Mouse (Mus musculus): ENCODE data around the gene Atp5d. TPM values are rescaled to one million over a fixed set of nuclear protein-coding genes. Genes with fewer than 3 reads are reported as not detected.
A peak's percentile ranks its signal among the peaks of the same experiment; 100 is the strongest.

Atp5d gene
- total RNA-seq, 1 experiment, result 226 TPM

- no peak for TF ChIP-seq HCFC1 (IDR thresholded peaks at IDR 0.05; ENCODE audit: borderline replicate concordance, insufficient read depth, low read length)
- TF ChIP-seq MAFK (IDR thresholded peaks at IDR 0.05; ENCODE audit: insufficient read depth, low read depth, low read length), result no peak
- TF ChIP-seq ZC3H11A (IDR thresholded peaks at IDR 0.05; ENCODE audit: borderline replicate concordance, low read depth, low read length), result no peak
- no peak for TF ChIP-seq ZNF384 (IDR thresholded peaks at IDR 0.05; ENCODE audit: low read depth, low read length)
- TF ChIP-seq CHD2 (IDR thresholded peaks at IDR 0.05; ENCODE audit: low read depth, low read length), result no peak
Measured at GRCm38 (mm10) chr10:80177441-80178279, 39.2 kb downstream of the Atp5d start.

DNA sequence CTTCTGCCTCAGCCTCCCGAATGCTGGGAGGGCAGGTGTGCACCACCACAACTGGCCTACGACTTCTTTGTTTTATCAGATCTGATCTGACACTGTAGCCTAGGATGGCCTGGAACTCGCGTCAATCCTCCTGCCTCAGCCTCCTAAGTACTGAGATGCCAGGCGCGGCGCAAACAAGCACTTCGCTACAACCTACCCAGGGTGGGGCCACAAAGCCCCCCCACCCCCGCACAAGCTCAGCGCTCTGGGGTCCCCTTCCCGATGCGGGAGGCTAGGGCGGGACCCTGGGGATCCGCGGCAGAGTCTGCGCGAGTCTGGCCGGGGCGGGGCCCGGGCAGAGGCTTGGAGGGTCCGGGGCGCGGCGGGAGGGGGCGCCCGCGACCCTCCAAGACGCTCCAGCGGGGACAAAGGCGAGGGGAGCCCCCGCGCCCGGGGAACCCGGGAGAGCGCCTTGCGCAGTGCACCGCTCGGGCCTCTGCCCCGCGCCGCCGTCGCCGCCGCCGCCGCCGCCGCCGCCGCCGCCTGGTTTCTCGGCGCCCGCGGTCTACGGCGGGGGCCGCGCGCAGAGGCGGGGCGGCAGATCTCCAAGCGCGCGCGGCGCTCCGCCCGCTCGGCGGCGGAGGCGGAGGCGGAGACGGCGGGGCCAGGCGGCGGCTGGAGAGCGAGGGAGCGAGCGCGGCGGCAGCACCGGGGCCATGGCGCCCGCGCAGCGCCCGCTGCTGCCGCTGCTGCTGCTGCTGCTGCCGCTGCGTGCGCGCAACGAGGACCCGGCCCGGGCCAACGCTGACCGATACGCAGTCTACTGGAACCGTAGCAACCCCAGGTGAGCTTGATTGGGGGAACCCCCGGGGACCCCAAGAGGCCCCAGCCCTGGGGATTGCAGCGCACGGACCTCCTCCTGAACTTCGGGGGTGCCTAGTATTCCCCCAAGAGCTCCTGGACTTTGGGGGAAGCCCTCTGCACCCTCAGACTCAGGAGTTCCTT is 40.9 kb downstream of the Atp5d start, which contains the start of gene Efna2:
TSS of gene Efna2 (plus strand) at position 415 of the 984 bp plus-strand sequence.
- no peak for TF ChIP-seq CHD2 (IDR thresholded peaks at IDR 0.05; ENCODE audit: low read depth, low read length)
- no peak for TF ChIP-seq ZC3H11A (IDR thresholded peaks at IDR 0.05; ENCODE audit: borderline replicate concordance, low read depth, low read length)
- TF ChIP-seq HCFC1 (IDR thresholded peaks at IDR 0.05; ENCODE audit: borderline replicate concordance, insufficient read depth, low read length), result 0 out of 2 replicates have a peak, but pooled peaks have one; percentile 39
- no peak for TF ChIP-seq ZNF384 (IDR thresholded peaks at IDR 0.05; ENCODE audit: low read depth, low read length)
- DNase-seq (ENCODE audit: low read depth, low spot score), result no peak
- in situ Hi-C loops (cut with MboI; ENCODE audit: low sequenced_read_pairs in 2 of 2, unreplicated experiment in 2 of 2), result loop anchor here (5.0 to 10.0 kb wide), 3 partner anchors 65 to 195 kb away; partner anchors contain the start of gene Ndufs7 (in 2 of the 2)
- Histone ChIP-seq H3K4me1 (ENCODE audit: control insufficient read depth in 2 of 2, insufficient read depth in 2 of 2, low read length in 2 of 2, poor library complexity in 1 of 2) (0 out of 4 replicates have a peak, but pooled peaks cover 0 to 4% of the 10 kb centered on the region in 2 experiments), H3K27ac (ENCODE audit: insufficient read depth, low read depth, low read length, poor library complexity, severe bottlenecking) (no peak within 1 kb of the TSS), H3K9ac (ENCODE audit: insufficient read depth, low read depth, low read length, poor library complexity, severe bottlenecking) (peak within 1 kb of the TSS; percentile 79), H3K9me3 (ENCODE audit: control insufficient read depth, insufficient read depth, low read depth, low read length) (no peaks in the 10 kb centered on the region), H3K36me3 (ENCODE audit: control insufficient read depth, insufficient read depth, low read length, poor library complexity, severe bottlenecking) (no peaks in the 10 kb centered on the region), H3K4me3 (ENCODE audit: insufficient read depth in 1 of 2, low read depth in 1 of 2, low read length in 2 of 2, poor library complexity in 1 of 2, severe bottlenecking in 1 of 2) (peak within 1 kb of the TSS; percentile 84 to 86)

More at GRCm38 (mm10) chr10:80177441-80178279, 39.2 kb downstream of the Atp5d start:
- H3K4me3 ChIP-seq (ENCODE audit: insufficient read depth in 1 of 2, low read depth in 1 of 2, low read length in 2 of 2, poor library complexity in 1 of 2, severe bottlenecking in 1 of 2), result no peak overlapping the region
- H3K4me1 ChIP-seq (ENCODE audit: control insufficient read depth in 2 of 2, insufficient read depth in 2 of 2, low read length in 2 of 2, poor library complexity in 1 of 2), result 0 out of 4 replicates have a peak, but pooled peaks cover 0 to 5% of the 10 kb centered on the region in 2 experiments
- no peak overlapping the region for H3K27ac ChIP-seq (ENCODE audit: insufficient read depth, low read depth, low read length, poor library complexity, severe bottlenecking)
- no peaks in the 10 kb centered on the region for H3K9me3 ChIP-seq (ENCODE audit: control insufficient read depth, insufficient read depth, low read depth, low read length)
- no peak overlapping the region for H3K9ac ChIP-seq (ENCODE audit: insufficient read depth, low read depth, low read length, poor library complexity, severe bottlenecking)
- H3K36me3 ChIP-seq (ENCODE audit: control insufficient read depth, insufficient read depth, low read length, poor library complexity, severe bottlenecking), result no peaks in the 10 kb centered on the region
- DNase-seq (ENCODE audit: low read depth, low spot score), result no peak
- in situ Hi-C loops (cut with MboI; ENCODE audit: low sequenced_read_pairs in 2 of 2, unreplicated experiment in 2 of 2), result loop anchor here (5.0 to 10.0 kb wide), 3 partner anchors 67 to 197 kb away; partner anchors contain the start of gene Ndufs7 (in 2 of the 2)

- Histone ChIP-seq H3K4me1 (ENCODE audit: control insufficient read depth in 2 of 2, insufficient read depth in 2 of 2, low read length in 2 of 2, poor library complexity in 1 of 2) (peaks cover 0 to 5% of the 10 kb centered on the region in 2 experiments; a peak in 1 of 4 replicates), H3K4me3 (ENCODE audit: insufficient read depth in 1 of 2, low read depth in 1 of 2, low read length in 2 of 2, poor library complexity in 1 of 2, severe bottlenecking in 1 of 2) (peak overlapping the region; percentile 84 to 86; a peak in 1 of 4 replicates), H3K36me3 (ENCODE audit: control insufficient read depth, insufficient read depth, low read length, poor library complexity, severe bottlenecking) (no peaks in the 10 kb centered on the region), H3K9me3 (ENCODE audit: control insufficient read depth, insufficient read depth, low read depth, low read length) (no peaks in the 10 kb centered on the region), H3K9ac (ENCODE audit: insufficient read depth, low read depth, low read length, poor library complexity, severe bottlenecking) (peak overlapping the region; percentile 79; the same call in 1 of the 2 replicates), H3K27ac (ENCODE audit: insufficient read depth, low read depth, low read length, poor library complexity, severe bottlenecking) (no peak overlapping the region)
- in situ Hi-C loops (cut with MboI; ENCODE audit: low sequenced_read_pairs in 2 of 2, unreplicated experiment in 2 of 2), result no loop called here
- no peak for DNase-seq (ENCODE audit: low read depth, low spot score)
- no peak for TF ChIP-seq ZC3H11A (IDR thresholded peaks at IDR 0.05; ENCODE audit: borderline replicate concordance, low read depth, low read length)
- no peak for TF ChIP-seq HCFC1 (IDR thresholded peaks at IDR 0.05; ENCODE audit: borderline replicate concordance, insufficient read depth, low read length)
- no peak for TF ChIP-seq ZNF384 (IDR thresholded peaks at IDR 0.05; ENCODE audit: low read depth, low read length)
- TF ChIP-seq CHD2 (IDR thresholded peaks at IDR 0.05; ENCODE audit: low read depth, low read length), result no peak
- no peak for TF ChIP-seq MAFK (IDR thresholded peaks at IDR 0.05; ENCODE audit: insufficient read depth, low read depth, low read length)
Measured at GRCm38 (mm10) chr10:80180288-80180687, 41.9 kb downstream of the Atp5d start.

- H3K9ac ChIP-seq (ENCODE audit: insufficient read depth, low read depth, low read length, poor library complexity, severe bottlenecking), result no peak overlapping the region
- TF ChIP-seq HCFC1 (IDR thresholded peaks at IDR 0.05; ENCODE audit: borderline replicate concordance, insufficient read depth, low read length) (no peak), CHD2 (IDR thresholded peaks at IDR 0.05; ENCODE audit: low read depth, low read length) (no peak), MAFK (IDR thresholded peaks at IDR 0.05; ENCODE audit: insufficient read depth, low read depth, low read length) (no peak), ZC3H11A (IDR thresholded peaks at IDR 0.05; ENCODE audit: borderline replicate concordance, low read depth, low read length) (no peak), ZNF384 (IDR thresholded peaks at IDR 0.05; ENCODE audit: low read depth, low read length) (no peak)
- H3K27ac ChIP-seq (ENCODE audit: insufficient read depth, low read depth, low read length, poor library complexity, severe bottlenecking), result no peak overlapping the region
- H3K4me1 ChIP-seq (ENCODE audit: control insufficient read depth in 2 of 2, insufficient read depth in 2 of 2, low read length in 2 of 2, poor library complexity in 1 of 2), result peaks cover 0 to 8% of the 10 kb centered on the region in 2 experiments; a peak in 1 of 4 replicates
- no peaks in the 10 kb centered on the region for H3K36me3 ChIP-seq (ENCODE audit: control insufficient read depth, insufficient read depth, low read length, poor library complexity, severe bottlenecking)
- no peak for DNase-seq (ENCODE audit: low read depth, low spot score)
- in situ Hi-C loops (cut with MboI; ENCODE audit: low sequenced_read_pairs in 2 of 2, unreplicated experiment in 2 of 2), result no loop called here
- H3K9me3 ChIP-seq (ENCODE audit: control insufficient read depth, insufficient read depth, low read depth, low read length), result no peaks in the 10 kb centered on the region
- H3K4me3 ChIP-seq (ENCODE audit: insufficient read depth in 1 of 2, low read depth in 1 of 2, low read length in 2 of 2, poor library complexity in 1 of 2, severe bottlenecking in 1 of 2), result no peak overlapping the region
Measured at GRCm38 (mm10) chr10:80180823-80181222, 42.4 kb downstream of the Atp5d start.
